Mouse (Mus musculus) MEL (cell line): ENCODE data around the gene Aktip. TPM values are rescaled to one million over a fixed set of nuclear protein-coding genes. Genes with fewer than 3 reads are reported as not detected.

Source experiments
- DNase-seq: peaks from one replicate; pipeline ENCODE4 v3.0.0; 2011; ENCODE audit warnings: low read depth, low spot score
- H3K27ac ChIP-seq: 2 replicates; pipeline ENCODE4 v1.5.1; 2012; ENCODE audit warnings: low read depth, mild to moderate bottlenecking, control low read depth, low read length, moderate library complexity; ENCODE audit not compliant: control insufficient read depth
- H3K27me3 ChIP-seq, 2 experiments: fragments of 150-350 bp in 1 of 2; sonication (generic) in 1 of 2; 2 replicates each; pipeline ENCODE4 v1.6.1; 2012; ENCODE audit warnings: low read length in 2 of 2, mild to moderate bottlenecking in 2 of 2, improper control_type of control experiment in 1 of 2, moderate library complexity in 1 of 2; ENCODE audit not compliant: insufficient read depth in 2 of 2, control insufficient read depth in 1 of 2
- H3K36me3 ChIP-seq, 2 experiments: 2 replicates each; pipeline ENCODE4 v1.6.1; 2012 to 2014; ENCODE audit warnings: low read length in 2 of 2, improper control_type of control experiment in 1 of 2, inconsistent platforms in 1 of 2, mild to moderate bottlenecking in 1 of 2; ENCODE audit not compliant: insufficient read depth in 2 of 2, control insufficient read depth in 1 of 2
- H3K4me1 ChIP-seq, 2 experiments: fragments of 150-350 bp in 1 of 2; sonication (generic) in 1 of 2; 2 replicates each; pipeline ENCODE4 v1.6.1; 2012; ENCODE audit warnings: low read length in 2 of 2, improper control_type of control experiment in 1 of 2, mild to moderate bottlenecking in 1 of 2; ENCODE audit not compliant: insufficient read depth in 2 of 2, control insufficient read depth in 1 of 2
- H3K4me3 ChIP-seq, 2 experiments: fragments of 150-350 bp in 1 of 2; sonication (generic) in 1 of 2; 2 replicates each; pipeline ENCODE4 v1.5.1; 2012; ENCODE audit warnings: low read depth in 2 of 2, low read length in 2 of 2, mild to moderate bottlenecking in 2 of 2, moderate library complexity in 2 of 2, control low read depth in 1 of 2, improper control_type of control experiment in 1 of 2; ENCODE audit not compliant: control insufficient read depth in 1 of 2, insufficient read depth in 1 of 2
- H3K79me2 ChIP-seq: 2 replicates; pipeline ENCODE4 v1.6.1; 2012; ENCODE audit warnings: mild to moderate bottlenecking, low read length, moderate library complexity; ENCODE audit not compliant: control insufficient read depth, poor library complexity, insufficient read depth
- H3K9ac ChIP-seq: 2 replicates; pipeline ENCODE4 v1.6.1; 2012; ENCODE audit warnings: low read depth, mild to moderate bottlenecking, control low read depth, low read length, moderate library complexity; ENCODE audit not compliant: control insufficient read depth, poor library complexity, severe bottlenecking
- H3K9me3 ChIP-seq: fragments of 150-350 bp; sonication (generic); replicated peaks from 2 replicates; pipeline ENCODE4 v1.6.1; 2012; ENCODE audit warnings: mild to moderate bottlenecking, low read length, improper control_type of control experiment, moderate library complexity; ENCODE audit not compliant: insufficient read depth
- CHD2 ChIP-seq: IDR thresholded peaks from 2 replicates; pipeline ENCODE4 v1.6.1; 2011; ENCODE audit warnings: low read length, improper control_type of control experiment
- CTCF ChIP-seq, 3 experiments: IDR thresholded peaks in 2 of 3; conservative IDR thresholded peaks in 1 of 3; 2 replicates each; pipeline ENCODE4 v1.5.1; 2011 to 2012; ENCODE audit warnings: low read length in 3 of 3, low read depth in 2 of 3, mild to moderate bottlenecking in 2 of 3, improper control_type of control experiment in 1 of 3, inconsistent platforms in 1 of 3, mixed read lengths in 1 of 3, moderate library complexity in 1 of 3; ENCODE audit not compliant: control insufficient read depth in 1 of 3, insufficient read depth in 1 of 3, poor library complexity in 1 of 3, severe bottlenecking in 1 of 3
- ELF1 ChIP-seq: IDR thresholded peaks from 2 replicates; pipeline ENCODE4 v1.6.1; 2014; ENCODE audit warnings: low read depth, mild to moderate bottlenecking, inconsistent platforms, low read length, improper control_type of control experiment, moderate library complexity
- ETS1 ChIP-seq: IDR thresholded peaks from 2 replicates; pipeline ENCODE4 v1.6.1; 2012; ENCODE audit warnings: low read depth, mild to moderate bottlenecking, inconsistent platforms, low read length, improper control_type of control experiment, moderate library complexity
- GABPA ChIP-seq: IDR thresholded peaks from 2 replicates; pipeline ENCODE4 v1.6.1; 2012; ENCODE audit warnings: low read depth, mild to moderate bottlenecking, inconsistent platforms, low read length, improper control_type of control experiment, moderate library complexity
- HCFC1 ChIP-seq: IDR thresholded peaks from 2 replicates; pipeline ENCODE4 v1.6.1; 2012; ENCODE audit warnings: low read depth, mild to moderate bottlenecking, inconsistent platforms, low read length, improper control_type of control experiment, moderate library complexity
- JUND ChIP-seq: IDR thresholded peaks from 2 replicates; pipeline ENCODE4 v1.6.1; 2011; ENCODE audit warnings: low read depth, mild to moderate bottlenecking, improper control_type of control experiment, low read length
- KAT2A ChIP-seq: conservative IDR thresholded peaks from 2 replicates; pipeline ENCODE4 v1.6.1; 2012; ENCODE audit warnings: low read depth, low read length, improper control_type of control experiment, inconsistent platforms
- MAX ChIP-seq: IDR thresholded peaks from 2 replicates; pipeline ENCODE4 v1.6.1; 2011; ENCODE audit warnings: low read length, improper control_type of control experiment
- MAZ ChIP-seq: IDR thresholded peaks from 2 replicates; pipeline ENCODE4 v1.6.1; 2012; ENCODE audit warnings: low read depth, mild to moderate bottlenecking, inconsistent platforms, low read length, improper control_type of control experiment
- MEF2A ChIP-seq: IDR thresholded peaks from 2 replicates; pipeline ENCODE4 v1.6.1; 2014; ENCODE audit warnings: low read depth, mild to moderate bottlenecking, inconsistent platforms, low read length, improper control_type of control experiment; ENCODE audit not compliant: poor library complexity, insufficient replicate concordance, severe bottlenecking; ENCODE audit errors: extremely low read depth
- MXI1 ChIP-seq: IDR thresholded peaks from 2 replicates; pipeline ENCODE4 v1.6.1; 2011; ENCODE audit warnings: mild to moderate bottlenecking, low read depth, low read length, improper control_type of control experiment
- MYB ChIP-seq: IDR thresholded peaks from 2 replicates; pipeline ENCODE4 v1.6.1; 2011; ENCODE audit warnings: mild to moderate bottlenecking, low read depth, low read length, improper control_type of control experiment
- MYC ChIP-seq: IDR thresholded peaks from 2 replicates; pipeline ENCODE4 v1.6.1; 2011; ENCODE audit warnings: low read depth, mild to moderate bottlenecking, low read length, improper control_type of control experiment, moderate library complexity
- NELFE ChIP-seq: IDR thresholded peaks from 2 replicates; pipeline ENCODE4 v1.6.1; 2011; ENCODE audit warnings: low read depth, low read length, improper control_type of control experiment
- NRF1 ChIP-seq: IDR thresholded peaks from 2 replicates; pipeline ENCODE4 v1.6.1; 2014; ENCODE audit warnings: low read depth, mild to moderate bottlenecking, inconsistent platforms, low read length, improper control_type of control experiment, moderate library complexity; ENCODE audit not compliant: poor library complexity, insufficient read depth, severe bottlenecking
- POLR2AphosphoS5 ChIP-seq: IDR thresholded peaks from 2 replicates; pipeline ENCODE4 v1.6.1; 2012; ENCODE audit warnings: low read depth, borderline replicate concordance, mild to moderate bottlenecking, inconsistent platforms, low read length, moderate library complexity, mixed read lengths
- RCOR1 ChIP-seq: IDR thresholded peaks from 2 replicates; pipeline ENCODE4 v1.6.1; 2012; ENCODE audit warnings: low read depth, mild to moderate bottlenecking, inconsistent platforms, low read length, improper control_type of control experiment
- TAL1 ChIP-seq: IDR thresholded peaks from 2 replicates; pipeline ENCODE4 v1.6.1; 2012; ENCODE audit warnings: mild to moderate bottlenecking, inconsistent platforms, low read length, moderate library complexity, mixed read lengths
- TBP ChIP-seq: IDR thresholded peaks from 2 replicates; pipeline ENCODE4 v1.8.0; 2011; ENCODE audit warnings: low read depth, low read length, improper control_type of control experiment
- TCF12 ChIP-seq: IDR thresholded peaks from 2 replicates; pipeline ENCODE4 v1.6.1; 2014; ENCODE audit warnings: low read depth, mild to moderate bottlenecking, inconsistent platforms, low read length, improper control_type of control experiment, moderate library complexity
- UBTF ChIP-seq: IDR thresholded peaks from 2 replicates; pipeline ENCODE4 v1.6.1; 2012; ENCODE audit warnings: low read depth, mild to moderate bottlenecking, inconsistent platforms, low read length, improper control_type of control experiment, moderate library complexity, borderline replicate concordance; ENCODE audit not compliant: insufficient read depth
- ZMIZ1 ChIP-seq: IDR thresholded peaks from 2 replicates; pipeline ENCODE4 v1.6.1; 2012; ENCODE audit warnings: low read depth, mild to moderate bottlenecking, inconsistent platforms, low read length, improper control_type of control experiment, moderate library complexity
- polyA plus RNA-seq, 2 experiments: library from polyadenylated mRNA; stranded (reverse) in 1 of 2; unstranded in 1 of 2; fragments of >175 nt in 1 of 2; fragments of >200 nt in 1 of 2; gene quantifications; 2 replicates each; pipeline versions ENCODE4 v1.2.1 to v1.2.4; 2012; ENCODE audit warnings: low replicate concordance in 2 of 2, low read depth in 1 of 2; ENCODE audit not compliant: insufficient read length in 2 of 2, insufficient read depth in 1 of 2, missing spikeins in 1 of 2
- total RNA-seq: library from RNA; depleted of rRNA; stranded (reverse); fragments of 300-350 nt; gene quantifications from 2 replicates; pipeline ENCODE4 v1.2.3, GENCODE M21; 2012

Gene Aktip
- total and polyA plus RNA-seq, 3 experiments = 4.6 to 8.5 TPM; not detected in 1

DNA sequence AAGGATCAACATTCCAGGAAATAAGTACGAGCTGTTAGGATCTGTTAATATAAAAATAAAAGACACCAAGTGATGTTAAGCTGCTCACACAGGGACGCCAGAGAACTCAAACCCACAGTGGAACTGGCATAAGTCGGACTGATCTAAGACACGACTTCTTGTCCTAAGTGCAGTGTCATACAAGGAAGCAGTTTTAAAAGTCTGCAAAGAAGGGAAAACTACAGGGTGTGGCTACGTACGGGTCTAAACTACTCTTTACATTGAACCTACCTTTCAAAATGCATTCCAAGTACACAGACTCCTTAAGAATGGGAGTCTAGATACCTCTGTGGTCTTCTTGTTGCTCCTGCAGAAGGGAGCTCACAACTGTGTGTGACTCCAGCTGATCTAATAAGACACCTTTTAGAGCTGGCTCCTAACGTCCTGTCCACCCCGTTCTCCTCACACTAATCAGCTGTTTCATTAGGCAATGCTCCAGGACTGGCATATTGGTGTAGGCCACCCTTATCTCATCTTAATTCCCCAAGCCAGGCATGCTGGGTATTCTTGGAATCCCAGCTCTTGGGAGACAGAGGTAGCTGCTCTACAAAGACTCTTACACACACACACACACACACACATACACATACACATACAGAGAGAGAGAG, 42.2 kb upstream of the Aktip start:
- H3K9me3 ChIP-seq = no peaks in the 10 kb centered on the region

DNA sequence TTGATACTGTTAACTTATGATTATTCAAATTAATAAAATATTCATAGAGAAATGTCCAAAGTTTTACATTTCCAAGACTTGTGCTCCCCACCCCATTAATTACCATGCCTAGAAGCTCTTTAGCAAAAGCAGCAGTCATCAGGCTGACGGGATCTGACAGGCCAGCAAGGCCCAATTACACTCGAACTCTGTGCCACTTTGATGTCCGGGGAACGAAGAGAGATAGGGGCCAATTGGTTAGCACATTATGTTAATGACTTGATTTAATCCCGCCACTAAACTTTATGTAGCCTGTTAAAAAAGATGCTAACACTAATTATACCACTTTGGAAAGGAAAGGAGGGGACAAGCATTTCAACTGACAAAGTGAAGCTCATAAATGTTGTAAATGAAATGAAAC, 41.6 kb upstream of the Aktip start:
- Histone ChIP-seq H3K4me1 (0 out of 4 replicates have a peak, but pooled peaks cover 0 to 2% of the 10 kb centered on the region in 2 experiments), H3K79me2 (no peaks in the 10 kb centered on the region), H3K9ac (no peak overlapping the region), H3K4me3 (no peak overlapping the region), H3K9me3 (no peaks in the 10 kb centered on the region), H3K27me3 (no peaks in the 10 kb centered on the region), H3K36me3 (peaks cover 0 to 2% of the 10 kb centered on the region in 2 experiments; a peak in 1 of 4 replicates)
- DNase-seq = no peak
- TF ChIP-seq MYB = no peak
- no peak for TF ChIP-seq TCF12
- no peak for TF ChIP-seq TAL1
- TF ChIP-seq ELF1 = no peak
- no peak for TF ChIP-seq MYC
- no peak for TF ChIP-seq ZMIZ1
- TF ChIP-seq MAX = no peak
- TF ChIP-seq CTCF (IDR thresholded peaks at IDR 0.05 in 2 of 3, conservative IDR thresholded peaks at IDR 0.05 in 1 of 3; ENCODE audit: control insufficient read depth in 1 of 3, insufficient read depth in 1 of 3, low read depth in 2 of 3, low read length in 3 of 3, poor library complexity in 1 of 3, severe bottlenecking in 1 of 3) = no peak
- no peak for TF ChIP-seq KAT2A
- TF ChIP-seq UBTF = no peak
- no peak for TF ChIP-seq JUND
- TF ChIP-seq GABPA = no peak
- TF ChIP-seq ETS1 = no peak
- no peak for TF ChIP-seq MXI1
- TF ChIP-seq NRF1 = no peak
- no peak for TF ChIP-seq HCFC1
- TF ChIP-seq, all 39 proteins: peak for 0
- no peak overlapping the region for H3K27ac ChIP-seq

More for the DNA sequence above, 42.2 kb upstream of the Aktip start:
- DNase-seq = no peak
- H3K4me1 ChIP-seq = 0 out of 4 replicates have a peak, but pooled peaks cover 0 to 2% of the 10 kb centered on the region in 2 experiments
- H3K9ac ChIP-seq = no peak overlapping the region
- H3K36me3 ChIP-seq = peaks cover 0 to 2% of the 10 kb centered on the region in 2 experiments; a peak in 1 of 4 replicates
- H3K27ac ChIP-seq = no peak overlapping the region
- H3K79me2 ChIP-seq = no peaks in the 10 kb centered on the region
- H3K27me3 ChIP-seq = no peaks in the 10 kb centered on the region
- TF ChIP-seq MEF2A (no peak), POLR2AphosphoS5 (no peak), TBP (no peak), MYC (no peak), RCOR1 (no peak), MAZ (no peak), CHD2 (no peak), NELFE (no peak), ETS1 (no peak)
- H3K4me3 ChIP-seq = no peak overlapping the region
